Mouse (Mus musculus): ENCODE measurements around the gene Nfia. TPM values are rescaled to one million over a fixed set of nuclear protein-coding genes. Genes with fewer than 3 reads are reported as not detected.

Nfia gene
- polyA plus RNA-seq, 1 experiment from 2014 or later = 49.2 TPM

- Histone ChIP-seq H3K4me3 (replicated peaks; ENCODE audit: low read length) (no peak overlapping the region), H3K27ac (no peak overlapping the region), H3K36me3 (replicated peaks; ENCODE audit: control insufficient read depth, insufficient read depth) (no peaks in the 10 kb centered on the region), H3K9me3 (ENCODE audit: control insufficient read depth, low read length) (no peaks in the 10 kb centered on the region), H3K4me1 (replicated peaks; ENCODE audit: control insufficient read depth, insufficient read depth, low read length) (no peaks in the 10 kb centered on the region), H3K4me2 (replicated peaks) (no peak overlapping the region), H3K27me3 (ENCODE audit: control insufficient read depth, insufficient read depth, low read length) (no peaks in the 10 kb centered on the region), H3K9ac (no peak overlapping the region)
- ATAC-seq (ENCODE audit: low FRiP score) (no peak), DNase-seq (ENCODE audit: low spot score) (no peak)
- 62% methylated on average over 5 of the region's 5 CpGs for WGBS
Observed at GRCm38 (mm10) chr4:98032332-98032731, 259.8 kb downstream of the Nfia start.

- Histone ChIP-seq H3K36me3 (replicated peaks; ENCODE audit: control insufficient read depth, insufficient read depth) (no peaks in the 10 kb centered on the region), H3K27ac (no peak overlapping the region), H3K9me3 (ENCODE audit: control insufficient read depth, low read length) (no peaks in the 10 kb centered on the region), H3K9ac (no peak overlapping the region), H3K27me3 (ENCODE audit: control insufficient read depth, insufficient read depth, low read length) (no peaks in the 10 kb centered on the region), H3K4me2 (replicated peaks) (no peak overlapping the region), H3K4me3 (replicated peaks; ENCODE audit: low read length) (no peak overlapping the region), H3K4me1 (replicated peaks; ENCODE audit: control insufficient read depth, insufficient read depth, low read length) (no peaks in the 10 kb centered on the region)
- ATAC-seq (ENCODE audit: low FRiP score) (no peak), DNase-seq (ENCODE audit: low spot score) (no peak)
- WGBS = 78% methylated on average over 5 of the region's 5 CpGs
Observed at GRCm38 (mm10) chr4:98039095-98039494, 266.6 kb downstream of the Nfia start.

- Histone ChIP-seq H3K4me1 (replicated peaks; ENCODE audit: control insufficient read depth, insufficient read depth, low read length) (no peaks in the 10 kb centered on the region), H3K36me3 (replicated peaks; ENCODE audit: control insufficient read depth, insufficient read depth) (no peaks in the 10 kb centered on the region), H3K4me2 (replicated peaks) (no peak overlapping the region), H3K9ac (no peak overlapping the region), H3K9me3 (ENCODE audit: control insufficient read depth, low read length) (no peaks in the 10 kb centered on the region), H3K4me3 (replicated peaks; ENCODE audit: low read length) (no peak overlapping the region), H3K27ac (no peak overlapping the region), H3K27me3 (ENCODE audit: control insufficient read depth, insufficient read depth, low read length) (no peaks in the 10 kb centered on the region)
- 73% methylated on average over 7 of the region's 7 CpGs for WGBS
- DNase-seq (ENCODE audit: low spot score) = no peak
- ATAC-seq (ENCODE audit: low FRiP score) = no peak
Observed at GRCm38 (mm10) chr4:98040179-98040578, 267.6 kb downstream of the Nfia start.

- 96% methylated on average over 8 of the region's 8 CpGs for WGBS
- H3K9me3 ChIP-seq (ENCODE audit: control insufficient read depth, low read length) = no peaks in the 10 kb centered on the region
- H3K27me3 ChIP-seq (ENCODE audit: control insufficient read depth, insufficient read depth, low read length) = no peaks in the 10 kb centered on the region
- no peak overlapping the region for H3K4me2 ChIP-seq (replicated peaks)
- no peak overlapping the region for H3K27ac ChIP-seq
- no peak overlapping the region for H3K4me3 ChIP-seq (replicated peaks; ENCODE audit: low read length)
- ATAC-seq (ENCODE audit: low FRiP score) = no peak
- no peak for DNase-seq (ENCODE audit: low spot score)
- no peak overlapping the region for H3K9ac ChIP-seq
- peaks cover 2% of the 10 kb centered on the region; the same call in 1 of the 2 replicates for H3K4me1 ChIP-seq (replicated peaks; ENCODE audit: control insufficient read depth, insufficient read depth, low read length)
- no peaks in the 10 kb centered on the region for H3K36me3 ChIP-seq (replicated peaks; ENCODE audit: control insufficient read depth, insufficient read depth)
Observed at GRCm38 (mm10) chr4:98044611-98045010, 272.1 kb downstream of the Nfia start.

GRCm38 (mm10) chr4:98047369-98047768 lies 274.8 kb downstream of the Nfia start:
- no peaks in the 10 kb centered on the region for H3K9me3 ChIP-seq (ENCODE audit: control insufficient read depth, low read length)
- no peak for ATAC-seq (ENCODE audit: low FRiP score)

GRCm38 (mm10) chr4:98049584-98049983 lies 277.1 kb downstream of the Nfia start:
- WGBS = 51% methylated on average over 7 of the region's 7 CpGs
- ATAC-seq (ENCODE audit: low FRiP score) (no peak), DNase-seq (ENCODE audit: low spot score) (no peak)
- H3K4me2 ChIP-seq (replicated peaks) = no peak overlapping the region
- no peaks in the 10 kb centered on the region for H3K36me3 ChIP-seq (replicated peaks; ENCODE audit: control insufficient read depth, insufficient read depth)
- H3K4me3 ChIP-seq (replicated peaks; ENCODE audit: low read length) = no peak overlapping the region
- no peaks in the 10 kb centered on the region for H3K27me3 ChIP-seq (ENCODE audit: control insufficient read depth, insufficient read depth, low read length)
- H3K9me3 ChIP-seq (ENCODE audit: control insufficient read depth, low read length) = no peaks in the 10 kb centered on the region
- peaks cover 17% of the 10 kb centered on the region for H3K4me1 ChIP-seq (replicated peaks; ENCODE audit: control insufficient read depth, insufficient read depth, low read length)
- H3K9ac ChIP-seq = no peak overlapping the region
- H3K27ac ChIP-seq = no peak overlapping the region

More at GRCm38 (mm10) chr4:98047369-98047768, 274.8 kb downstream of the Nfia start:
- Histone ChIP-seq H3K9ac (no peak overlapping the region), H3K27me3 (ENCODE audit: control insufficient read depth, insufficient read depth, low read length) (no peaks in the 10 kb centered on the region), H3K4me1 (replicated peaks; ENCODE audit: control insufficient read depth, insufficient read depth, low read length) (peaks cover 17% of the 10 kb centered on the region), H3K27ac (no peak overlapping the region), H3K4me2 (replicated peaks) (no peak overlapping the region), H3K4me3 (replicated peaks; ENCODE audit: low read length) (no peak overlapping the region), H3K36me3 (replicated peaks; ENCODE audit: control insufficient read depth, insufficient read depth) (no peaks in the 10 kb centered on the region)
- no peak for DNase-seq (ENCODE audit: low spot score)

- H3K4me1 ChIP-seq (replicated peaks; ENCODE audit: control insufficient read depth, insufficient read depth, low read length) = peaks cover 17% of the 10 kb centered on the region
- no peaks in the 10 kb centered on the region for H3K36me3 ChIP-seq (replicated peaks; ENCODE audit: control insufficient read depth, insufficient read depth)
- no peak overlapping the region for H3K27ac ChIP-seq
- H3K9ac ChIP-seq = no peak overlapping the region
- H3K4me3 ChIP-seq (replicated peaks; ENCODE audit: low read length) = no peak overlapping the region
- 68% methylated on average over 8 of the region's 8 CpGs for WGBS
- no peak for DNase-seq (ENCODE audit: low spot score)
- no peaks in the 10 kb centered on the region for H3K27me3 ChIP-seq (ENCODE audit: control insufficient read depth, insufficient read depth, low read length)
- ATAC-seq (ENCODE audit: low FRiP score) = peak; percentile 51
- no peaks in the 10 kb centered on the region for H3K9me3 ChIP-seq (ENCODE audit: control insufficient read depth, low read length)
- no peak overlapping the region for H3K4me2 ChIP-seq (replicated peaks)
Observed at GRCm38 (mm10) chr4:98050003-98050620, 277.6 kb downstream of the Nfia start.

GRCm38 (mm10) chr4:98050781-98051180 lies 278.2 kb downstream of the Nfia start:
- no peaks in the 10 kb centered on the region for H3K36me3 ChIP-seq (replicated peaks; ENCODE audit: control insufficient read depth, insufficient read depth)
- H3K9ac ChIP-seq = no peak overlapping the region
- no peak overlapping the region for H3K27ac ChIP-seq
- no peaks in the 10 kb centered on the region for H3K9me3 ChIP-seq (ENCODE audit: control insufficient read depth, low read length)
- H3K27me3 ChIP-seq (ENCODE audit: control insufficient read depth, insufficient read depth, low read length) = no peaks in the 10 kb centered on the region
- ATAC-seq (ENCODE audit: low FRiP score) = no peak
- no peak overlapping the region for H3K4me2 ChIP-seq (replicated peaks)
- 32% methylated on average over 10 of the region's 10 CpGs for WGBS
- H3K4me1 ChIP-seq (replicated peaks; ENCODE audit: control insufficient read depth, insufficient read depth, low read length) = peaks cover 17% of the 10 kb centered on the region
- H3K4me3 ChIP-seq (replicated peaks; ENCODE audit: low read length) = no peak overlapping the region
- no peak for DNase-seq (ENCODE audit: low spot score)

- no peak overlapping the region for H3K4me3 ChIP-seq (replicated peaks; ENCODE audit: low read length)
- no peaks in the 10 kb centered on the region for H3K9me3 ChIP-seq (ENCODE audit: control insufficient read depth, low read length)
- peaks cover 17% of the 10 kb centered on the region for H3K4me1 ChIP-seq (replicated peaks; ENCODE audit: control insufficient read depth, insufficient read depth, low read length)
- H3K4me2 ChIP-seq (replicated peaks) = no peak overlapping the region
- no peak for ATAC-seq (ENCODE audit: low FRiP score)
- no peak overlapping the region for H3K27ac ChIP-seq
- no peaks in the 10 kb centered on the region for H3K27me3 ChIP-seq (ENCODE audit: control insufficient read depth, insufficient read depth, low read length)
- no peak overlapping the region for H3K9ac ChIP-seq
- no peaks in the 10 kb centered on the region for H3K36me3 ChIP-seq (replicated peaks; ENCODE audit: control insufficient read depth, insufficient read depth)
- DNase-seq (ENCODE audit: low spot score) = no peak
- WGBS = 64% methylated on average over 3 of the region's 3 CpGs
Observed at GRCm38 (mm10) chr4:98051326-98051725, 278.8 kb downstream of the Nfia start.

- Histone ChIP-seq H3K9me3 (ENCODE audit: control insufficient read depth, low read length) (no peaks in the 10 kb centered on the region), H3K36me3 (replicated peaks; ENCODE audit: control insufficient read depth, insufficient read depth) (no peaks in the 10 kb centered on the region), H3K4me3 (replicated peaks; ENCODE audit: low read length) (no peak overlapping the region), H3K4me1 (replicated peaks; ENCODE audit: control insufficient read depth, insufficient read depth, low read length) (peaks cover 12% of the 10 kb centered on the region), H3K27me3 (ENCODE audit: control insufficient read depth, insufficient read depth, low read length) (no peaks in the 10 kb centered on the region), H3K4me2 (replicated peaks) (no peak overlapping the region), H3K27ac (no peak overlapping the region), H3K9ac (no peak overlapping the region)
- ATAC-seq (ENCODE audit: low FRiP score) (no peak), DNase-seq (ENCODE audit: low spot score) (no peak)
- 91% methylated on average over 4 of the region's 4 CpGs for WGBS
Observed at GRCm38 (mm10) chr4:98055036-98055435, 282.5 kb downstream of the Nfia start.
